Mouse (Mus musculus): ENCODE data around the gene Mrm3.

Mrm3 gene

GRCm38 (mm10) chr11:76291960-76292359 lies 48.4 kb downstream of the Mrm3 start:
- no peak for DNase-seq

- DNase-seq = peak; percentile 65 to 76
Observed at GRCm38 (mm10) chr11:76292398-76292797, 48.9 kb downstream of the Mrm3 start.

DNA sequence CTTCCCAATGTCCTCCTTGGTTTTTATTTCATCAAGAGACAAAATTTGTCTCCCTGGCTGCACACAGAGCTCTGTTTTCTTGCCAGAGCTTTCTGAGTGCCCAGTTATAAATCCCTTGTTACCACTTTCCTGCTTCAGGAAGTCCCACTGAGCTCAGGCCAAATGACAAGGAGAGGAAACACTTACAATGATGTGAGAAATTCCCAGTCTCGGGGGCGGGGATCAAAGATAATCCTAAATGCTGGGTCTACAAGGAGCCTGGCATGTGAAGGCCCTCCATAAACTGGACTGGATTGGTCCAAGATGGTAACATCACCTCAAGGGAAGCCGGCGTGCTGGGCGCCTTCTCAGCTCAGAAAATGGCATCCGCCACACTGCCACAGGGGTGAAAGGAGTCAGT lies 49.3 kb downstream of the Mrm3 start:
- peak; percentile 60 to 62 for DNase-seq

DNA sequence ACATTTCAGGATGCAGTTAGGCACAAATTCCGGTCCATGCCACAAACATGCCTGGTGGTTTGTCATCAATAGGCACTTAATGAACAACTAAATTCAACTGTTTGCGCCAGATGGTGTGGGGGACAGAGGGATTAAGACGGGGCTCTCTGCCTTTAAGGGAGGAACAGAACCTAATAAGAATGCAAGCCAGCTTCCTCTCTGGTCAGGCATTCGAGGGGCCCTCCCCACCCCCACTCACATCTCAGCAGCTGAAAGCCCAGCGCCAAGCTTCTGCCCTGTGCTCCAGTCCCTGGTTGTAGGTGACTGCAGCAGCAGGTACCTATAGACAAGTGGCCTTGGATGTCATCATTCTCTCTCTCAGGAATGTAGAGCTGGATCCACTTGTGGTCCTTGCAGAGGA lies 50.6 kb downstream of the Mrm3 start:
- no peak for DNase-seq

- DNase-seq = no peak
Observed at GRCm38 (mm10) chr11:76294836-76295235, 51.3 kb downstream of the Mrm3 start.

- DNase-seq = no peak
Observed at GRCm38 (mm10) chr11:76297252-76297651, 53.7 kb downstream of the Mrm3 start.

DNA sequence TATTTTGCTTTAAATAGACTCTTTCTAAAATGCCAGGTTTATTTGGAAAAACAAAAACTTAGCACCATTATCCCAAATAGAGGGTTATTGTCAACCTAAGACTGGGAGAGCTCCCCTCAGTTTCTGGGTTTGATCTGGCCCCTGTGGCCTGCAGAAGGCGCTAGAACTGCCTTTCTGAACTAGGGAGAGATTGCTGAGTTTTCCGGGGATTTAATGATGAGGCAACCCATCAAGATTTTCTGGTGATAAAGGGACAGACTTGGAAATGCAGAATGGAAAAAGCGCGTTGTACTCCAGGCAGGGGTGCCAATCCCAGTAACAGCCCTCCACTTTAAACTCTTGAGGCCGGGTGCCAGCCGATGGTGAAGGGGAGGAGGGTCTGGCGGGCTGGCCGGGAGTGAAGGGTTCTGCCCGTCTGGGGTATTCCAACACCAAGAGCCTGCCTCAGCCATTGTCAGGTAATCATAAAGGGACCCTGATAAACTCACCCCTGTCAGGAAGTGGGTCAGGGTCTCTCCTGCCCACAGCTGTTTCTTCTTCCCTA lies 55.0 kb downstream of the Mrm3 start:
- DNase-seq = no peak

All from kidney, postnatal 36 days (tissue).